Mouse (Mus musculus) thymus, postnatal 0 days (tissue): Measurements from ENCODE around the gene Oas1a. TPM values are rescaled to one million over a fixed set of nuclear protein-coding genes. Genes with fewer than 3 reads are reported as not detected.

ENCODE experiments used
- microRNA-seq: library from miRNA; unstranded; fragments of <30 nt; microRNA quantifications from one replicate; pipeline ENCODE4, GENCODE M21; 2016; ENCODE audit warnings: borderline number of aligned reads
- polyA plus RNA-seq: library from polyadenylated mRNA; unstranded; fragments of >200 nt; fragmentation: Nextera tagmentation; extraction: Ambion mirVana; gene quantifications from 2 replicates; pipeline ENCODE4 v1.2.1, GENCODE M21; 2015

The Oas1a gene
- polyA plus RNA-seq, 1 experiment from 2014 or later, result 12.9 TPM

Small RNA genes lying within 50 kb of the gene (microRNA-seq; reads per million reads assigned to microRNA genes)
- not detected for gene Gm22907

Other genes starting within 250 kb of the Oas1a start
- 43.4 and 43.7 TPM in 2 replicates for gene Dtx1, start 195.6 kb downstream of the Oas1a start, polyA plus RNA-seq
- 0.62 and 0.86 TPM in 2 replicates for gene Oas2, start 157.7 kb downstream of the Oas1a start, polyA plus RNA-seq
- 1.7 and 1.9 TPM in 2 replicates for gene Oas3, start 129.9 kb downstream of the Oas1a start, polyA plus RNA-seq
- gene Oas1e, start 112.0 kb downstream of the Oas1a start, polyA plus RNA-seq, result 0.39 and 0.64 TPM in 2 replicates
- gene Oas1c, start 95.0 kb downstream of the Oas1a start, polyA plus RNA-seq, result 1.9 and 2.1 TPM in 2 replicates
- 0.42 and 0.44 TPM in 2 replicates for gene Oas1f, start 60.2 kb downstream of the Oas1a start, polyA plus RNA-seq
- gene Oas1h, start 46.1 kb downstream of the Oas1a start, polyA plus RNA-seq, result 0.19 and 0.52 TPM in 2 replicates
- gene Oas1g, start 19.9 kb downstream of the Oas1a start, polyA plus RNA-seq, result 5.6 and 6.5 TPM in 2 replicates
- gene Oas1d, start 7.0 kb upstream of the Oas1a start, polyA plus RNA-seq, result 0.66 TPM in 2 replicates
- 0.04 and 0.07 TPM in 2 replicates for gene Rph3a, start 102.6 kb upstream of the Oas1a start, polyA plus RNA-seq